Mouse (Mus musculus) hindbrain, postnatal 0 days (tissue): ENCODE results near the gene Gm42421. TPM values are rescaled to one million over a fixed set of nuclear protein-coding genes. Genes with fewer than 3 reads are reported as not detected.

ENCODE experiments used
- ATAC-seq: fragments of 200-750 bp; cut with Nextera tagmentation; 2 replicates; pipeline ENCODE4 v1.8.0; 2017; ENCODE audit warnings: mild to moderate bottlenecking, moderate TSS enrichment, moderate library complexity
- DNase-seq: peaks from one replicate; pipeline ENCODE4 v3.0.0-alpha.2; 2015; ENCODE audit warnings: low spot score
- H3K27ac ChIP-seq: fragments of 300-500 bp; sonication (generic); 2 replicates; pipeline ENCODE4 v1.5.1; 2014; ENCODE audit warnings: mild to moderate bottlenecking
- H3K27me3 ChIP-seq: fragments of 300-500 bp; sonication (generic); 2 replicates; pipeline ENCODE4 v1.6.1; 2014; ENCODE audit warnings: low read length, mixed read lengths; ENCODE audit not compliant: insufficient read depth
- H3K36me3 ChIP-seq: fragments of 300-500 bp; sonication (generic); 2 replicates; pipeline ENCODE4 v1.6.1; 2014; ENCODE audit warnings: low read length, mixed read lengths; ENCODE audit not compliant: insufficient read depth
- H3K4me1 ChIP-seq: fragments of 300-500 bp; sonication (generic); 2 replicates; pipeline ENCODE4 v1.6.1; 2014; ENCODE audit warnings: antibody characterized with exemption, low read length, mixed read lengths; ENCODE audit not compliant: insufficient read depth
- H3K4me2 ChIP-seq: fragments of 300-500 bp; sonication (generic); 2 replicates; pipeline ENCODE4 v1.6.1; 2014; ENCODE audit warnings: low read depth, mild to moderate bottlenecking, low read length, moderate library complexity, mixed read lengths
- H3K4me3 ChIP-seq: fragments of 300-500 bp; sonication (generic); 2 replicates; pipeline ENCODE4 v1.5.1; 2014; ENCODE audit warnings: low read length
- H3K9ac ChIP-seq: fragments of 300-500 bp; sonication (generic); replicated peaks from 2 replicates; pipeline ENCODE4 v1.6.1; 2014; ENCODE audit warnings: mild to moderate bottlenecking, low read length, moderate library complexity, mixed read lengths
- H3K9me3 ChIP-seq: fragments of 300-500 bp; sonication (generic); 2 replicates; pipeline ENCODE4 v1.6.1; 2016; ENCODE audit warnings: low read length, mixed read lengths
- CTCF ChIP-seq: IDR thresholded peaks from 2 replicates; pipeline ENCODE4 v1.5.1; 2016; ENCODE audit warnings: antibody characterized with exemption, control low read depth, low read depth
- WGBS: fragments of 180-500 bp; shearing (Covaris S2); extraction: QIAGEN DNeasy Blood & Tissue Kit; methylation state at CpG from one replicate; pipeline ENCODE4 v1.1.7; 2014; 5-methylcytosine and 5-hydroxymethylcytosine counted together
- polyA plus RNA-seq: library from polyadenylated mRNA; unstranded; fragments of >200 nt; fragmentation: Nextera tagmentation; extraction: Ambion mirVana; gene quantifications from 2 replicates; pipeline ENCODE4 v1.2.1, GENCODE M21; 2015
- total RNA-seq: library from RNA; depleted of rRNA; stranded (reverse); fragments of >200 nt; gene quantifications from 2 replicates; pipeline ENCODE4 v1.2.3, GENCODE M21; 2014

Gm42421 gene
- total and polyA plus RNA-seq, 2 experiments from 2014 or later: 0.99 to 1.5 TPM

- TF ChIP-seq CTCF: no peak
- H3K4me1 ChIP-seq: no peaks in the 10 kb centered on the region
- peaks cover 33% of the 10 kb centered on the region for H3K36me3 ChIP-seq
Measured at GRCm38 (mm10) chr5:143918120-143918519, 9.9 kb upstream of the Gm42421 start.

GRCm38 (mm10) chr5:143924781-143925452 is 3.1 kb upstream of the Gm42421 start:
- no peak overlapping the region for H3K4me2 ChIP-seq
- peaks cover 60% of the 10 kb centered on the region for H3K36me3 ChIP-seq

More at GRCm38 (mm10) chr5:143918120-143918519, 9.9 kb upstream of the Gm42421 start:
- H3K4me3 ChIP-seq: no peak overlapping the region
- no peak overlapping the region for H3K4me2 ChIP-seq
- DNase-seq: no peak
- WGBS: 92% methylated on average over 3 of the region's 3 CpGs
- ATAC-seq: no peak
- H3K27ac ChIP-seq: no peak overlapping the region
- H3K9ac ChIP-seq: no peak overlapping the region
- H3K27me3 ChIP-seq: no peaks in the 10 kb centered on the region
- no peaks in the 10 kb centered on the region for H3K9me3 ChIP-seq

GRCm38 (mm10) chr5:143929291-143929690 is 1.3 kb downstream of the Gm42421 start:
- no peak for TF ChIP-seq CTCF
- ATAC-seq (no peak), DNase-seq (no peak)
- no peak overlapping the region for H3K4me2 ChIP-seq
- no peaks in the 10 kb centered on the region for H3K4me1 ChIP-seq
- no peaks in the 10 kb centered on the region for H3K9me3 ChIP-seq
- peaks cover 53% of the 10 kb centered on the region for H3K36me3 ChIP-seq
- no peaks in the 10 kb centered on the region for H3K27me3 ChIP-seq
- no peak overlapping the region for H3K4me3 ChIP-seq
- H3K9ac ChIP-seq: no peak overlapping the region
- H3K27ac ChIP-seq: no peak overlapping the region
- 91% methylated on average over 4 of the region's 4 CpGs for WGBS

More at GRCm38 (mm10) chr5:143924781-143925452, 3.1 kb upstream of the Gm42421 start:
- Histone ChIP-seq H3K4me1 (no peaks in the 10 kb centered on the region), H3K9ac (no peak overlapping the region), H3K9me3 (no peaks in the 10 kb centered on the region), H3K4me3 (no peak overlapping the region), H3K27ac (no peak overlapping the region), H3K27me3 (no peaks in the 10 kb centered on the region)
- no peak for TF ChIP-seq CTCF
- no peak for DNase-seq
- no peak for ATAC-seq
- 91% methylated on average over 6 of the region's 6 CpGs for WGBS

GRCm38 (mm10) chr5:143930656-143931055 is 2.7 kb downstream of the Gm42421 start:
- peaks cover 41% of the 10 kb centered on the region for H3K36me3 ChIP-seq

GRCm38 (mm10) chr5:143931863-143932580 is 4.0 kb downstream of the Gm42421 start:
- H3K9ac ChIP-seq: no peak overlapping the region
- no peak for TF ChIP-seq CTCF
- H3K9me3 ChIP-seq: no peaks in the 10 kb centered on the region
- H3K4me2 ChIP-seq: no peak overlapping the region
- no peak overlapping the region for H3K27ac ChIP-seq
- no peaks in the 10 kb centered on the region for H3K27me3 ChIP-seq
- DNase-seq (no peak), ATAC-seq (no peak)
- H3K4me1 ChIP-seq: no peaks in the 10 kb centered on the region
- WGBS: 82% methylated on average over 6 of the region's 6 CpGs
- peaks cover 28% of the 10 kb centered on the region for H3K36me3 ChIP-seq
- no peak overlapping the region for H3K4me3 ChIP-seq

More at GRCm38 (mm10) chr5:143930656-143931055, 2.7 kb downstream of the Gm42421 start:
- H3K27me3 ChIP-seq: no peaks in the 10 kb centered on the region
- no peaks in the 10 kb centered on the region for H3K9me3 ChIP-seq
- ATAC-seq: no peak
- WGBS: 96% methylated on average over 12 of the region's 12 CpGs
- no peak overlapping the region for H3K9ac ChIP-seq
- H3K4me1 ChIP-seq: no peaks in the 10 kb centered on the region
- TF ChIP-seq CTCF: no peak
- H3K4me2 ChIP-seq: no peak overlapping the region
- H3K27ac ChIP-seq: no peak overlapping the region
- DNase-seq: no peak
- H3K4me3 ChIP-seq: no peak overlapping the region

GRCm38 (mm10) chr5:143932831-143933230 is 4.9 kb downstream of the Gm42421 start, which contains the start of gene Rsph10b:
Rsph10b (plus strand) TSS chr5:143933035.
- H3K4me3 ChIP-seq: no peak within 1 kb of the TSS
- ATAC-seq: peak; percentile 32; the same call in 1 of the 2 replicates
- peak; percentile 48 for DNase-seq

GRCm38 (mm10) chr5:143933414-143933813 is 5.4 kb downstream of the Gm42421 start:
- H3K36me3 ChIP-seq: peaks cover 23% of the 10 kb centered on the region
- no peak overlapping the region for H3K27ac ChIP-seq
- DNase-seq: no peak
- H3K4me3 ChIP-seq: no peak overlapping the region
- no peaks in the 10 kb centered on the region for H3K9me3 ChIP-seq
- WGBS: 73% methylated on average over 11 of the region's 11 CpGs
- H3K27me3 ChIP-seq: no peaks in the 10 kb centered on the region
- no peak for ATAC-seq
- H3K4me1 ChIP-seq: no peaks in the 10 kb centered on the region
- no peak overlapping the region for H3K4me2 ChIP-seq
- TF ChIP-seq CTCF: no peak
- no peak overlapping the region for H3K9ac ChIP-seq

More at GRCm38 (mm10) chr5:143932831-143933230, 4.9 kb downstream of the Gm42421 start, which contains the start of gene Rsph10b:
- Histone ChIP-seq H3K27me3 (no peaks in the 10 kb centered on the region), H3K4me2 (peak within 1 kb of the TSS; percentile 19; the same call in 1 of the 2 replicates), H3K9ac (no peak within 1 kb of the TSS), H3K9me3 (no peaks in the 10 kb centered on the region), H3K4me1 (no peaks in the 10 kb centered on the region), H3K36me3 (peaks cover 28% of the 10 kb centered on the region), H3K27ac (no peak within 1 kb of the TSS)
- TF ChIP-seq CTCF: no peak
- WGBS: 14% methylated on average over 8 of the region's 8 CpGs
